Mouse (Mus musculus): ENCODE data around the gene Tbc1d24. TPM values are rescaled to one million over a fixed set of nuclear protein-coding genes. Genes with fewer than 3 reads are reported as not detected.
"Not testable (repeated sequence)": the region's sequence is repeated elsewhere in the genome, so short reads cannot be mapped to it uniquely, and the experiment has no call there.

Tbc1d24 gene
- polyA plus RNA-seq, 1 experiment from 2014 or later = 6.6 TPM

- Histone ChIP-seq H3K27me3 (no peaks in the 10 kb centered on the region), H3K9ac (no peak overlapping the region)
Observed at GRCm38 (mm10) chr17:24142897-24143296, 62.5 kb downstream of the Tbc1d24 start.

GRCm38 (mm10) chr17:24141425-24141920, 63.9 kb downstream of the Tbc1d24 start:
- peak overlapping the region; percentile 80 for H3K4me2 ChIP-seq
- peak overlapping the region; percentile 96 for H3K9ac ChIP-seq
- under 1% methylated on average over 57 of the region's 57 CpGs for WGBS (ENCODE audit: insufficient replicate concordance)
- peaks cover 49% of the 10 kb centered on the region for H3K4me1 ChIP-seq (replicated peaks)
- H3K9me3 ChIP-seq (replicated peaks) = no peaks in the 10 kb centered on the region
- 0 out of 2 replicates have a peak, but pooled peaks cover 9% of the 10 kb centered on the region for H3K36me3 ChIP-seq (replicated peaks)
- H3K27me3 ChIP-seq = no peaks in the 10 kb centered on the region
- H3K4me3 ChIP-seq (replicated peaks) = peak overlapping the region; percentile 99
- peak; percentile 96 for ATAC-seq (ENCODE audit: insufficient read depth)
- peak overlapping the region; percentile 93 for H3K27ac ChIP-seq (replicated peaks)

More at GRCm38 (mm10) chr17:24142897-24143296, 62.5 kb downstream of the Tbc1d24 start:
- 57% methylated on average over 2 of the region's 2 CpGs for WGBS (ENCODE audit: insufficient replicate concordance)
- H3K4me2 ChIP-seq = peak overlapping the region; percentile 80; the same call in 1 of the 2 replicates
- 0 out of 2 replicates have a peak, but pooled peaks cover 9% of the 10 kb centered on the region for H3K36me3 ChIP-seq (replicated peaks)
- 0 out of 2 replicates have a peak overlapping the region, but pooled peaks have one; percentile 99 for H3K4me3 ChIP-seq (replicated peaks)
- no peaks in the 10 kb centered on the region for H3K9me3 ChIP-seq (replicated peaks)
- H3K4me1 ChIP-seq (replicated peaks) = peaks cover 37% of the 10 kb centered on the region
- no peak for ATAC-seq (ENCODE audit: insufficient read depth)
- no peak overlapping the region for H3K27ac ChIP-seq (replicated peaks)

GRCm38 (mm10) chr17:24140845-24141424, 64.4 kb downstream of the Tbc1d24 start:
- WGBS (ENCODE audit: insufficient replicate concordance) = under 1% methylated on average over 42 of the region's 43 CpGs
- Histone ChIP-seq H3K4me1 (replicated peaks) (peaks cover 55% of the 10 kb centered on the region), H3K4me3 (replicated peaks) (peak overlapping the region; percentile 99)

GRCm38 (mm10) chr17:24139968-24140367, 65.4 kb downstream of the Tbc1d24 start:
- Histone ChIP-seq H3K9me3 (replicated peaks) (no peaks in the 10 kb centered on the region), H3K9ac (peak overlapping the region; percentile 96), H3K27me3 (no peaks in the 10 kb centered on the region), H3K4me1 (replicated peaks) (peaks cover 60% of the 10 kb centered on the region), H3K27ac (replicated peaks) (peak overlapping the region; percentile 93), H3K36me3 (replicated peaks) (0 out of 2 replicates have a peak, but pooled peaks cover 9% of the 10 kb centered on the region), H3K4me3 (replicated peaks) (peak overlapping the region; percentile 99), H3K4me2 (peak overlapping the region; percentile 77)
- no peak for ATAC-seq (ENCODE audit: insufficient read depth)
- WGBS (ENCODE audit: insufficient replicate concordance) = 71% methylated on average over 4 of the region's 4 CpGs

More at GRCm38 (mm10) chr17:24140845-24141424, 64.4 kb downstream of the Tbc1d24 start:
- Histone ChIP-seq H3K4me2 (peak overlapping the region; percentile 77), H3K9me3 (replicated peaks) (no peaks in the 10 kb centered on the region), H3K27me3 (no peaks in the 10 kb centered on the region), H3K36me3 (replicated peaks) (0 out of 2 replicates have a peak, but pooled peaks cover 9% of the 10 kb centered on the region), H3K27ac (replicated peaks) (peak overlapping the region; percentile 93), H3K9ac (peak overlapping the region; percentile 96)
- ATAC-seq (ENCODE audit: insufficient read depth) = peak; percentile 58

GRCm38 (mm10) chr17:24139256-24139655, 66.1 kb downstream of the Tbc1d24 start:
- Histone ChIP-seq H3K36me3 (replicated peaks) (0 out of 2 replicates have a peak, but pooled peaks cover 9% of the 10 kb centered on the region), H3K9me3 (replicated peaks) (no peaks in the 10 kb centered on the region), H3K4me2 (peak overlapping the region; percentile 77), H3K27me3 (no peaks in the 10 kb centered on the region), H3K27ac (replicated peaks) (no peak overlapping the region), H3K4me3 (replicated peaks) (0 out of 2 replicates have a peak overlapping the region, but pooled peaks have one; percentile 99), H3K4me1 (replicated peaks) (peaks cover 67% of the 10 kb centered on the region), H3K9ac (peak overlapping the region; percentile 96; the same call in 1 of the 2 replicates)
- 70% methylated on average over 3 of the region's 3 CpGs for WGBS (ENCODE audit: insufficient replicate concordance)
- no peak for ATAC-seq (ENCODE audit: insufficient read depth)

GRCm38 (mm10) chr17:24137226-24137880, 68.0 kb downstream of the Tbc1d24 start:
- Histone ChIP-seq H3K9ac (no peak overlapping the region), H3K4me3 (replicated peaks) (no peak overlapping the region), H3K9me3 (replicated peaks) (no peaks in the 10 kb centered on the region), H3K36me3 (replicated peaks) (peaks cover 18% of the 10 kb centered on the region; the same call in 1 of the 2 replicates), H3K27ac (replicated peaks) (no peak overlapping the region), H3K4me1 (replicated peaks) (peaks cover 71% of the 10 kb centered on the region), H3K4me2 (no peak overlapping the region), H3K27me3 (no peaks in the 10 kb centered on the region)
- no peak for ATAC-seq (ENCODE audit: insufficient read depth)
- WGBS (ENCODE audit: insufficient replicate concordance) = 83% methylated on average over 2 of the region's 2 CpGs

GRCm38 (mm10) chr17:24134062-24134461, 71.3 kb downstream of the Tbc1d24 start:
- Histone ChIP-seq H3K27me3 (no peaks in the 10 kb centered on the region), H3K4me2 (no peak overlapping the region), H3K9me3 (replicated peaks) (no peaks in the 10 kb centered on the region), H3K4me1 (replicated peaks) (peaks cover 59% of the 10 kb centered on the region), H3K4me3 (replicated peaks) (no peak overlapping the region), H3K27ac (replicated peaks) (0 out of 2 replicates have a peak overlapping the region, but pooled peaks have one; percentile 1), H3K36me3 (replicated peaks) (peaks cover 15% of the 10 kb centered on the region; the same call in 1 of the 2 replicates), H3K9ac (no peak overlapping the region)
- ATAC-seq (ENCODE audit: insufficient read depth) = no peak

- H3K9ac ChIP-seq; H3K9me3 ChIP-seq (replicated peaks); H3K4me3 ChIP-seq (replicated peaks); H3K27ac ChIP-seq (replicated peaks); H3K36me3 ChIP-seq (replicated peaks); H3K4me2 ChIP-seq; ATAC-seq (ENCODE audit: insufficient read depth); H3K27me3 ChIP-seq: not testable (repeated sequence)
- WGBS (ENCODE audit: insufficient replicate concordance) = 82% methylated on average over 4 of the region's 4 CpGs
- H3K4me1 ChIP-seq (replicated peaks) = peaks cover 50% of the 10 kb centered on the region
Observed at GRCm38 (mm10) chr17:24132919-24133318, 72.4 kb downstream of the Tbc1d24 start.

- Histone ChIP-seq H3K36me3 (replicated peaks) (peaks cover 8% of the 10 kb centered on the region; the same call in 1 of the 2 replicates), H3K9me3 (replicated peaks) (no peaks in the 10 kb centered on the region), H3K27me3 (no peaks in the 10 kb centered on the region), H3K27ac (replicated peaks) (no peak overlapping the region), H3K9ac (no peak overlapping the region), H3K4me3 (replicated peaks) (no peak overlapping the region), H3K4me1 (replicated peaks) (peaks cover 41% of the 10 kb centered on the region), H3K4me2 (no peak overlapping the region)
- WGBS (ENCODE audit: insufficient replicate concordance) = 84% methylated on average over 3 of the region's 3 CpGs
- ATAC-seq (ENCODE audit: insufficient read depth) = no peak
Observed at GRCm38 (mm10) chr17:24131570-24131969, 73.8 kb downstream of the Tbc1d24 start.

- H3K9me3 ChIP-seq (replicated peaks); H3K4me3 ChIP-seq (replicated peaks); H3K4me2 ChIP-seq; H3K27ac ChIP-seq (replicated peaks); H3K27me3 ChIP-seq; H3K9ac ChIP-seq; ATAC-seq (ENCODE audit: insufficient read depth); H3K36me3 ChIP-seq (replicated peaks): not testable (repeated sequence)
- peaks cover 27% of the 10 kb centered on the region for H3K4me1 ChIP-seq (replicated peaks)
- 78% methylated on average over 4 of the region's 4 CpGs for WGBS (ENCODE audit: insufficient replicate concordance)
Observed at GRCm38 (mm10) chr17:24129246-24129645, 76.1 kb downstream of the Tbc1d24 start.

- H3K4me2 ChIP-seq = no peak overlapping the region
- WGBS (ENCODE audit: insufficient replicate concordance) = 45% methylated on average over 1 of the region's 1 CpGs
Observed at GRCm38 (mm10) chr17:24127592-24127991, 77.8 kb downstream of the Tbc1d24 start.

More at GRCm38 (mm10) chr17:24127592-24127991, 77.8 kb downstream of the Tbc1d24 start:
- Histone ChIP-seq H3K9me3 (replicated peaks) (no peaks in the 10 kb centered on the region), H3K9ac (no peak overlapping the region), H3K36me3 (replicated peaks) (peaks cover 2% of the 10 kb centered on the region; the same call in 1 of the 2 replicates), H3K27me3 (no peaks in the 10 kb centered on the region), H3K4me3 (replicated peaks) (no peak overlapping the region), H3K27ac (replicated peaks) (no peak overlapping the region), H3K4me1 (replicated peaks) (peaks cover 16% of the 10 kb centered on the region; the same call in 1 of the 2 replicates)
- ATAC-seq (ENCODE audit: insufficient read depth) = no peak

Data from liver, embryonic 15.5 days (tissue).